Mouse (Mus musculus): ENCODE data around the gene Adgrl2.

DNA sequence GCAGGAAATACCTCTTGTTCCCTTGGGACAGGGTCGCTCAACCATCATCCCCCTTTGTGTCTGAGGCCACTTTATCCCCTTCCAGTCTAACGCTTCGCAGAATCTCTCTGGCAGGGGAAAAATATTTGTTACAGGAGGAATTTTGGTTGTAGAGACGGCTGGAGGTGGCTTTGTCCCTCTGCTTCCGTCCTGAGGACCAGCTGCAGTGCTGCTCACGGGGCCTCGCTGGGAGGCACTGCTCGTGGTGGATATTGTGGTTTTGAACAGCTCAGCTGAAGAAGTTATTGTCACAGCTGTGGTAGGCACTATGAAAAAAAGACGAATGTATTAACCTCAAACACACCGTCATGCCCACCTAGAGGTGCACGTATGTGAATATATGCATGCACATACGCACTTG lies 137.8 kb downstream of the Adgrl2 start:
- TF ChIP-seq CTCF (IDR thresholded peaks at IDR 0.05; ENCODE audit: low read depth) (no peak), EP300 (IDR thresholded peaks at IDR 0.05; ENCODE audit: low read depth) (no peak)
